Comparison of ENCODE assay signal across 8 mouse cellular contexts in the genomic region with DNA sequence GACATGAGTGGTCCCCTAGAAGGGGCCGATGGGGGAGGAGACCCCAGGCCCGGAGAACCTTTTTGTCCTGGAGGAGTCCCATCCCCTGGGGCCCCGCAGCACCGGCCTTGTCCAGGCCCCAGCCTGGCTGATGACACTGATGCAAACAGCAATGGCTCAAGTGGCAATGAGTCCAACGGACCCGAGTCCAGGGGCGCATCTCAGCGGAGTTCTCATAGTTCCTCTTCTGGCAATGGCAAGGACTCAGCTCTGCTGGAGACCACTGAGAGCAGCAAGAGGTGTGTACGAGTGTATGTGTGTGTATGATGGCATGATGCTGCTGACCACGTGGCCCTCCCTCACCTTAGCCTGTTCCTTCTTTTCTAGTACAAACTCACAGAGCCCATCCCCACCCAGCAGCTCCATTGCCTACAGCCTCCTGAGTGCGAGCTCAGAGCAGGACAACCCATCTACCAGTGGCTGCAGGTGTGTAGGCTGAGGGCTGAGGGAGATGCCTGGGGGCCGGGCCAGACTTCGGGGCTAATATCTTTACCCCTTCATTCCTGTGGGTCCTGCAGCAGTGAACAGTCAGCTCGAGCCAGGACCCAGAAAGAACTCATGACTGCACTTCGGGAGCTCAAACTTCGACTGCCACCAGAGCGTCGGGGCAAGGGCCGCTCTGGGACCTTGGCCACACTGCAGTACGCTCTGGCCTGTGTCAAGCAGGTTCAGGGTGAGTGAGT. TPM values are rescaled to one million over a fixed set of nuclear protein-coding genes. Genes with fewer than 3 reads are reported as not detected.
DNase-seq lines count a peak whose midpoint lies in the region; ATAC-seq and TF ChIP-seq lines count a peak whose summit lies in the region.

No protein-coding gene starts in this region.

- H3K4me3 ChIP-seq in heart, postnatal 0 days (ENCODE audit: low read depth, low read length) = peak overlapping the region; percentile 76; the same call in 1 of the 2 replicates
- H3K4me3 ChIP-seq in midbrain, embryonic 10.5 days = peak overlapping the region; percentile 65

- peak overlapping the region; percentile 99 for H3K27ac ChIP-seq in heart, postnatal 0 days (ENCODE audit: low read depth)
- H3K27ac ChIP-seq in midbrain, embryonic 10.5 days (replicated peaks) = peak overlapping the region; percentile 83; the same call in 1 of the 2 replicates

- peak; percentile 74 for DNase-seq in cerebellum, adult 11-12 months
- DNase-seq in right cerebral cortex, postnatal 25 days = peak; percentile 8
- DNase-seq in right cerebral cortex, postnatal 36 days (ENCODE audit: low spot score in 2 of 2) = no peak
- no peak for DNase-seq in heart, postnatal 0 days (ENCODE audit: low spot score)
- DNase-seq in midbrain, embryonic 10.5 days (ENCODE audit: low spot score) = no peak
- DNase-seq in retina, postnatal 1 day = no peak

- no peak for TF ChIP-seq EP300 in heart, postnatal 0 days (IDR thresholded peaks at IDR 0.05; ENCODE audit: low read depth)

- no peak for TF ChIP-seq CTCF in heart, postnatal 0 days (IDR thresholded peaks at IDR 0.05; ENCODE audit: low read depth)

- 84% methylated on average over 20 of the region's 20 CpGs for WGBS in heart, postnatal 0 days
- WGBS in midbrain, embryonic 10.5 days = 92% methylated on average over 20 of the region's 20 CpGs

- no peaks in the 10 kb centered on the region for H3K27me3 ChIP-seq in heart, postnatal 0 days (ENCODE audit: control insufficient read depth, insufficient read depth, low read length)
- H3K27me3 ChIP-seq in midbrain, embryonic 10.5 days (ENCODE audit: low read depth, poor library complexity, severe bottlenecking) = peaks cover 4% of the 10 kb centered on the region; the same call in 1 of the 2 replicates

- H3K36me3 ChIP-seq in heart, postnatal 0 days (replicated peaks; ENCODE audit: control insufficient read depth, insufficient read depth, low read length) = peaks cover 57% of the 10 kb centered on the region
- H3K36me3 ChIP-seq in midbrain, embryonic 10.5 days = peaks cover 52% of the 10 kb centered on the region

- H3K9ac ChIP-seq in heart, postnatal 0 days (replicated peaks; ENCODE audit: low read depth, low read length) = peak overlapping the region; percentile 32; the same call in 1 of the 2 replicates

- peaks cover 16% of the 10 kb centered on the region for H3K4me1 ChIP-seq in heart, postnatal 0 days (ENCODE audit: control insufficient read depth, insufficient read depth)
- H3K4me1 ChIP-seq in midbrain, embryonic 10.5 days = peaks cover 52% of the 10 kb centered on the region

- H3K4me2 ChIP-seq in heart, postnatal 0 days (ENCODE audit: low read depth, low read length) = peak overlapping the region; percentile 71

- no peak for ATAC-seq in cerebellum, adult (ENCODE audit: insufficient number of reproducible peaks, low FRiP score, low TSS enrichment)
- no peak for ATAC-seq in heart, postnatal 0 days (ENCODE audit: insufficient read depth, low read depth)
- no peak for ATAC-seq in frontal cortex, adult (ENCODE audit: low TSS enrichment)

- H3K9me3 ChIP-seq in heart, postnatal 0 days (replicated peaks; ENCODE audit: control insufficient read depth, low read length) = no peaks in the 10 kb centered on the region
- H3K9me3 ChIP-seq in midbrain, embryonic 10.5 days (replicated peaks) = no peaks in the 10 kb centered on the region

RNA-seq across cellular contexts. Expression of a gene that starts 5.8 kb away (rescaled TPM):
- 76.8 and 93.5 TPM in 2 replicates for total RNA-seq in heart, postnatal 0 days (2014; rRNA removed; ENCODE audit: low replicate concordance)
- 8.1 and 9.7 TPM in 2 replicates for polyA plus RNA-seq in heart, postnatal 0 days (2015; fragmentation: Nextera tagmentation; extraction: Ambion mirVana)
- 6.8 and 7.6 TPM in 2 replicates for polyA plus RNA-seq in midbrain, embryonic 10.5 days (2016; fragmentation: Nextera tagmentation; extraction: Ambion mirVana)

RNA-seq across cellular contexts. Expression of a gene that starts 12.5 kb away (rescaled TPM):
- 25.2 and 27.9 TPM in 2 replicates for total RNA-seq in heart, postnatal 0 days (2014; rRNA removed; ENCODE audit: low replicate concordance)
- 59.2 and 62.1 TPM in 2 replicates for polyA plus RNA-seq in heart, postnatal 0 days (2015; fragmentation: Nextera tagmentation; extraction: Ambion mirVana)
- polyA plus RNA-seq in midbrain, embryonic 10.5 days (2016; fragmentation: Nextera tagmentation; extraction: Ambion mirVana) = 63.1 and 90.1 TPM in 2 replicates

RNA-seq across cellular contexts. Expression of a gene that starts 19.4 kb away (rescaled TPM):
- total RNA-seq in heart, postnatal 0 days (2014; rRNA removed; ENCODE audit: low replicate concordance) = not detected in 2 replicates
- 0.26 and 0.29 TPM in 2 replicates for polyA plus RNA-seq in heart, postnatal 0 days (2015; fragmentation: Nextera tagmentation; extraction: Ambion mirVana)
- polyA plus RNA-seq in midbrain, embryonic 10.5 days (2016; fragmentation: Nextera tagmentation; extraction: Ambion mirVana) = 0.07 and 0.09 TPM in 2 replicates

RNA-seq across cellular contexts. Expression of a gene that starts 21.6 kb away (rescaled TPM):
- total RNA-seq in heart, postnatal 0 days (2014; rRNA removed; ENCODE audit: low replicate concordance) = 0.66 TPM in 1 of 2 replicates, not detected in the other
- 0.30 and 0.49 TPM in 2 replicates for polyA plus RNA-seq in heart, postnatal 0 days (2015; fragmentation: Nextera tagmentation; extraction: Ambion mirVana)
- polyA plus RNA-seq in midbrain, embryonic 10.5 days (2016; fragmentation: Nextera tagmentation; extraction: Ambion mirVana) = 0.07 and 0.14 TPM in 2 replicates

RNA-seq across cellular contexts. Expression of a gene that starts 24.9 kb away (rescaled TPM):
- total RNA-seq in heart, postnatal 0 days (2014; rRNA removed; ENCODE audit: low replicate concordance) = 0.58 TPM in 1 of 2 replicates, not detected in the other
- polyA plus RNA-seq in heart, postnatal 0 days (2015; fragmentation: Nextera tagmentation; extraction: Ambion mirVana) = 0.08 TPM in 1 of 2 replicates, not detected in the other
- polyA plus RNA-seq in midbrain, embryonic 10.5 days (2016; fragmentation: Nextera tagmentation; extraction: Ambion mirVana) = 0.17 and 0.25 TPM in 2 replicates

Comparison
In these comparisons a context has a peak if more than half of its experiments do, and no peak if none do; other contexts are left out.
1. DNase-seq: peak in cerebellum, adult 11-12 months (single experiment) and right cerebral cortex, postnatal 25 days (single experiment); none in right cerebral cortex, postnatal 36 days (0 of 2), heart, postnatal 0 days (single experiment), midbrain, embryonic 10.5 days (single experiment) and retina, postnatal 1 day (single experiment).